Mouse (Mus musculus) ES-E14 (cell line): ENCODE data around the gene Ostm1.

Experiments used
- CHD2 ChIP-seq: IDR thresholded peaks from 2 replicates; pipeline ENCODE4 v1.6.1; 2014; ENCODE audit warnings: mild to moderate bottlenecking, low read depth, low read length, inconsistent platforms
- HCFC1 ChIP-seq: IDR thresholded peaks from 2 replicates; pipeline ENCODE4 v1.6.1; 2012; ENCODE audit warnings: low read length, inconsistent platforms, borderline replicate concordance; ENCODE audit not compliant: insufficient read depth
- ZC3H11A ChIP-seq: IDR thresholded peaks from 2 replicates; pipeline ENCODE4 v1.6.1; 2012; ENCODE audit warnings: low read depth, mild to moderate bottlenecking, inconsistent platforms, low read length, borderline replicate concordance
- ZNF384 ChIP-seq: IDR thresholded peaks from 2 replicates; pipeline ENCODE4 v1.6.1; 2012; ENCODE audit warnings: low read depth, low read length, inconsistent platforms

DNA sequence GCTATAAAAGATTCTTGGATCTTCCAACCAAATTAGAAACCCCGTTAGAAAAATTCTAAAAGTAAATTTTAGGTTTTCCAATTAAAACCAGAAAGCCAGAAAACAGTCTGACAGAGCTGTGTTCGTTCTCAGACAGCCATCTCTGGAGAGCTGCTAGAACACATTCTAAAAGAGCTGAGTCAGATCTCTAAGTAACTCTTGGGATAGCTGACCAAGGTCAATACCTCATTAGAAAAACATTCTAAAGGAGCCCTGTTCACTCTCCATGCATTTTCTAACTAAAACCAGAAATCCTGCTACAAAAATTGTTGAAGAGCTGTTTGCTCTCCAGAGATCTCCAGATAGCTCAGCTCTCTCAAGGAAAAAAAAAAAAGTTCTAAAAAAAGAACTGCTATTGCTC lies 146.0 kb downstream of the Ostm1 start:
- TF ChIP-seq CHD2 (no peak), ZNF384 (no peak), ZC3H11A (no peak), HCFC1 (no peak)
